Mouse (Mus musculus): ENCODE data around the gene Gpcpd1. TPM values are rescaled to one million over a fixed set of nuclear protein-coding genes. Genes with fewer than 3 reads are reported as not detected.

The Gpcpd1 gene
- total RNA-seq, 2 experiments from 2014 or later = 52.2 to 55.9 TPM

- peak; percentile 71 for ATAC-seq (ENCODE audit: poor library complexity, severe bottlenecking)
Observed at GRCm38 (mm10) chr2:132485454-132485853, 102.1 kb downstream of the Gpcpd1 start.

- ATAC-seq (ENCODE audit: poor library complexity, severe bottlenecking) = peak; percentile 60; the same call in 1 of the 2 replicates
Observed at GRCm38 (mm10) chr2:132481547-132481946, 106.0 kb downstream of the Gpcpd1 start.

Other genes with a start within 250 kb of the Gpcpd1 start
- not detected in 2 replicates for gene Prokr2, start 202.3 kb downstream of the Gpcpd1 start, total RNA-seq (2015)
- gene Prokr2, start 202.3 kb downstream of the Gpcpd1 start, total RNA-seq (2017) = not detected in 2 replicates
- gene Shld1, start 99.2 kb upstream of the Gpcpd1 start, total RNA-seq (2015) = 15.7 and 16.0 TPM in 2 replicates
- gene Shld1, start 99.2 kb upstream of the Gpcpd1 start, total RNA-seq (2017) = 5.9 and 12.5 TPM in 2 replicates
- gene Chgb, start 193.5 kb upstream of the Gpcpd1 start, total RNA-seq (2015) = not detected in 2 replicates
- not detected in 2 replicates for gene Chgb, start 193.5 kb upstream of the Gpcpd1 start, total RNA-seq (2017)
- 14.8 and 16.8 TPM in 2 replicates for gene Trmt6, start 228.3 kb upstream of the Gpcpd1 start, total RNA-seq (2015)
- gene Trmt6, start 228.3 kb upstream of the Gpcpd1 start, total RNA-seq (2017) = 14.9 and 15.1 TPM in 2 replicates
- gene Mcm8, start 228.4 kb upstream of the Gpcpd1 start, total RNA-seq (2015) = 4.8 and 5.8 TPM in 2 replicates
- gene Mcm8, start 228.4 kb upstream of the Gpcpd1 start, total RNA-seq (2017) = 5.1 and 7.0 TPM in 2 replicates